Mouse (Mus musculus) C2C12 (cell line): ENCODE measurements at regions not wholly inside any gene's neighbourhood (a gene's known extent, or its start where the extent isn't known, plus 50 kb on each side); places are given as distances from the start of the nearest gene placed in this dataset.

Experiments
- H3K27me3 ChIP-seq: one replicate; pipeline ENCODE4 v1.6.1; 2011; ENCODE audit not compliant: control insufficient read depth, insufficient read depth, insufficient read length
- H3K36me3 ChIP-seq: one replicate; pipeline ENCODE4 v1.6.1; 2011; ENCODE audit not compliant: control insufficient read depth, insufficient read depth
- H3K4me3 ChIP-seq: one replicate; pipeline ENCODE4 v1.5.1; 2011; ENCODE audit warnings: mild to moderate bottlenecking, control low read depth; ENCODE audit not compliant: poor library complexity, insufficient read depth, severe bottlenecking
- H3K79me2 ChIP-seq: one replicate; pipeline ENCODE4 v1.6.1; 2011; ENCODE audit not compliant: control insufficient read depth, insufficient read depth
- H3K79me3 ChIP-seq: one replicate; pipeline ENCODE4 v1.6.1; 2011; ENCODE audit warnings: low read depth, control low read depth
- H3ac ChIP-seq: one replicate; pipeline ENCODE3; 2011; ENCODE audit warnings: low read depth; ENCODE audit not compliant: control insufficient read depth, insufficient read length
- CEBPB ChIP-seq: IDR thresholded peaks from one replicate; pipeline ENCODE4 v1.6.1; 2011; ENCODE audit warnings: low read depth, mild to moderate bottlenecking, control low read depth, moderate library complexity
- CTCF ChIP-seq: IDR thresholded peaks from one replicate; pipeline ENCODE4 v1.5.1; 2011; ENCODE audit not compliant: control insufficient read depth, insufficient read depth, insufficient read length
- FOSL1 ChIP-seq: IDR thresholded peaks from one replicate; pipeline ENCODE4 v1.8.0; 2011; ENCODE audit warnings: mild to moderate bottlenecking, low read length; ENCODE audit not compliant: poor library complexity, insufficient read depth, severe bottlenecking
- MAX ChIP-seq: IDR thresholded peaks from one replicate; pipeline ENCODE4 v1.6.1; 2011; ENCODE audit warnings: mild to moderate bottlenecking, control low read depth
- MYOD1 ChIP-seq: IDR thresholded peaks from one replicate; pipeline ENCODE4 v1.6.1; 2011; ENCODE audit warnings: low read depth; ENCODE audit not compliant: control insufficient read depth, insufficient read length
- MYOG ChIP-seq: IDR thresholded peaks from one replicate; pipeline ENCODE4 v1.6.1; 2011; ENCODE audit not compliant: control insufficient read depth, insufficient read length; ENCODE audit errors: extremely low read depth
- USF1 ChIP-seq: IDR thresholded peaks from one replicate; pipeline ENCODE4 v1.6.1; 2011; ENCODE audit warnings: low read depth, mild to moderate bottlenecking, control low read depth, moderate library complexity

GRCm38 (mm10) chr6:118293986-118294385, 96.5 kb upstream of the Ret start:
- Histone ChIP-seq H3K36me3 (no peaks in the 10 kb centered on the region), H3K79me2 (no peaks in the 10 kb centered on the region), H3K79me3 (no peaks in the 10 kb centered on the region), H3ac (no peak overlapping the region), H3K4me3 (no peak overlapping the region), H3K27me3 (peaks cover 40% of the 10 kb centered on the region)
- TF ChIP-seq USF1 (no peak), MYOD1 (no peak), CTCF (no peak), CEBPB (no peak), FOSL1 (no peak), MYOG (no peak), MAX (no peak)

- Histone ChIP-seq H3K36me3 (no peaks in the 10 kb centered on the region), H3ac (no peak overlapping the region), H3K27me3 (peaks cover 36% of the 10 kb centered on the region), H3K4me3 (no peak overlapping the region), H3K79me2 (no peaks in the 10 kb centered on the region), H3K79me3 (no peaks in the 10 kb centered on the region)
- TF ChIP-seq FOSL1 (no peak), MAX (no peak)
These were observed 95.4 kb upstream of the Ret start for GRCm38 (mm10) chr6:118292928-118293327.

DNA sequence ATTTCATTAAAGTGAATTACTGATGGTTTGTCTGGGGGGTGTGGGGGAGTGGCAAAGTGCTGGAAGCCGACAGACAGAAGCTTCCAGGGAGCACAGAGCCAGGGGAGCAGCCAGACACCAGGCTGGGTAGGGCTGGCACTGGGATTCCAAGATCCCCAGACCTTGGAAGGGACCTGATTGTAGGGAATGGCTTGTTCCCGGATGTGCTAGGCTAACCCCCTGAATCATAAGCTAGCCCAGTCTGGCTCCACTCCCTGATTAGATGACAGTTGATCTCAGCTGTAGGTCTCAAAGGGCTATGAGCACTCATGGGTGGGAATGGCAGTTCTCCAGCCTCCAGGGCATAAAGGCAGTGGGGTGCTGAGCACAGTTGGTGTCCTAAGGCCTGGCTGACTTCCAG, 94.8 kb upstream of the Ret start:
- Histone ChIP-seq H3K4me3 (no peak overlapping the region), H3ac (no peak overlapping the region), H3K79me3 (no peaks in the 10 kb centered on the region), H3K79me2 (no peaks in the 10 kb centered on the region), H3K27me3 (peaks cover 33% of the 10 kb centered on the region), H3K36me3 (no peaks in the 10 kb centered on the region)
- no peak for TF ChIP-seq MYOG
- TF ChIP-seq MAX = no peak
- TF ChIP-seq CEBPB = no peak

DNA sequence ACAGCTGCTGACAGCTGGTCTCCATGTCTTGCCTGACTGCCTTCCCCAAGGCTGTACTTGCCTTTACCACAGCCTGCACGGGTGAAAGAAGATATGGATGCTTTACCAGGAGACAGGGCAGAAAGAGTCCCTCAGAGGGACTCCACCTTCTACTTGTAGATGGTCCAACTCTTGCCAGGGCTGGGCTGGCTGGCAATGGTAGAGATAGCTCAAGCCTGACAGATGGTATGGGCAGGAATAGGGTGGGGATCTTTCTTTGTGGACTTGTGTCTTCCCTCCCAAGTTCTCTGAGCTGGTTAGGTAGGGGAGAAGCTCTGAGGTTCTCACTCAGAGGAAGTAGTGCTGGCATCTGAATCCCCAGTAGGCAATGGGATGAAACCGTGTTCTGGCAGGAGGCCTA, 93.9 kb upstream of the Ret start:
- no peaks in the 10 kb centered on the region for H3K79me2 ChIP-seq
- TF ChIP-seq CTCF (no peak), FOSL1 (no peak), CEBPB (no peak), MYOD1 (no peak), MAX (no peak), MYOG (no peak), USF1 (no peak)
- no peak overlapping the region for H3ac ChIP-seq
- H3K79me3 ChIP-seq = no peaks in the 10 kb centered on the region
- no peaks in the 10 kb centered on the region for H3K36me3 ChIP-seq
- peaks cover 33% of the 10 kb centered on the region for H3K27me3 ChIP-seq
- no peak overlapping the region for H3K4me3 ChIP-seq

GRCm38 (mm10) chr6:118285246-118285645, 87.7 kb upstream of the Ret start:
- H3ac ChIP-seq = no peak overlapping the region

GRCm38 (mm10) chr6:118283949-118284568, 86.5 kb upstream of the Ret start:
- H3K36me3 ChIP-seq = no peaks in the 10 kb centered on the region
- no peaks in the 10 kb centered on the region for H3K79me2 ChIP-seq
- no peak overlapping the region for H3K4me3 ChIP-seq
- H3K79me3 ChIP-seq = no peaks in the 10 kb centered on the region
- H3K27me3 ChIP-seq = peaks cover 17% of the 10 kb centered on the region
- no peak for TF ChIP-seq MYOG
- no peak for TF ChIP-seq CEBPB
- no peak for TF ChIP-seq MAX
- H3ac ChIP-seq = no peak overlapping the region

More at GRCm38 (mm10) chr6:118285246-118285645, 87.7 kb upstream of the Ret start:
- no peak overlapping the region for H3K4me3 ChIP-seq
- H3K79me3 ChIP-seq = no peaks in the 10 kb centered on the region
- TF ChIP-seq FOSL1 (no peak), CTCF (no peak), MYOD1 (no peak), USF1 (no peak), CEBPB (no peak), MYOG (no peak), MAX (no peak)
- peaks cover 27% of the 10 kb centered on the region for H3K27me3 ChIP-seq
- H3K79me2 ChIP-seq = no peaks in the 10 kb centered on the region
- no peaks in the 10 kb centered on the region for H3K36me3 ChIP-seq

- Histone ChIP-seq H3K79me2 (no peaks in the 10 kb centered on the region), H3K79me3 (no peaks in the 10 kb centered on the region), H3ac (no peak overlapping the region), H3K4me3 (no peak overlapping the region), H3K36me3 (no peaks in the 10 kb centered on the region), H3K27me3 (peaks cover 4% of the 10 kb centered on the region)
- TF ChIP-seq CTCF (no peak), MYOD1 (no peak), MYOG (no peak), USF1 (no peak), MAX (no peak), FOSL1 (no peak)
These were observed 66.4 kb upstream of the Ret start for GRCm38 (mm10) chr6:118263951-118264350.
